Mouse (Mus musculus): ENCODE measurements around the gene Abca3. TPM values are rescaled to one million over a fixed set of nuclear protein-coding genes. Genes with fewer than 3 reads are reported as not detected.

Gene Abca3
- polyA plus RNA-seq, 1 experiment from 2014 or later, result 7.1 TPM

GRCm38 (mm10) chr17:24425905-24426304 lies 74.2 kb downstream of the Abca3 start:
- Histone ChIP-seq H3K4me2 (ENCODE audit: low read depth, low read length) (peak overlapping the region; percentile 72), H3K27me3 (ENCODE audit: insufficient read depth, low read length) (no peaks in the 10 kb centered on the region), H3K9me3 (ENCODE audit: low read length) (no peaks in the 10 kb centered on the region), H3K4me1 (ENCODE audit: insufficient read depth) (peaks cover 9% of the 10 kb centered on the region), H3K27ac (ENCODE audit: low read depth) (peak overlapping the region; percentile 87), H3K4me3 (ENCODE audit: low read depth, low read length) (peak overlapping the region; percentile 66; the same call in 1 of the 2 replicates), H3K36me3 (replicated peaks; ENCODE audit: insufficient read depth, low read length) (peaks cover 41% of the 10 kb centered on the region), H3K9ac (replicated peaks) (no peak overlapping the region)
- ATAC-seq (no peak), DNase-seq (no peak)
- TF ChIP-seq CTCF (IDR thresholded peaks at IDR 0.05; ENCODE audit: low read depth), result no peak
- no peak for TF ChIP-seq EP300 (IDR thresholded peaks at IDR 0.05; ENCODE audit: low read depth)
- WGBS (ENCODE audit: insufficient replicate concordance), result 89% methylated on average over 7 of the region's 7 CpGs

GRCm38 (mm10) chr17:24426471-24427169 lies 74.9 kb downstream of the Abca3 start, which contains the start of gene Eci1:
Gene Eci1, plus strand, starts transcription at chr17:24426641.
- Histone ChIP-seq H3K4me1 (ENCODE audit: insufficient read depth) (peaks cover 9% of the 10 kb centered on the region), H3K9me3 (ENCODE audit: low read length) (no peaks in the 10 kb centered on the region), H3K4me3 (ENCODE audit: low read depth, low read length) (peak within 1 kb of the TSS; percentile 66), H3K9ac (replicated peaks) (peak within 1 kb of the TSS; percentile 77), H3K27ac (ENCODE audit: low read depth) (peak within 1 kb of the TSS; percentile 87), H3K36me3 (replicated peaks; ENCODE audit: insufficient read depth, low read length) (peaks cover 34% of the 10 kb centered on the region), H3K4me2 (ENCODE audit: low read depth, low read length) (peak within 1 kb of the TSS; percentile 72), H3K27me3 (ENCODE audit: insufficient read depth, low read length) (no peaks in the 10 kb centered on the region)
- 4% methylated on average over 40 of the region's 48 CpGs for WGBS (ENCODE audit: insufficient replicate concordance)
- DNase-seq (peak; percentile 95), ATAC-seq (peak; percentile 97)
- TF ChIP-seq EP300 (IDR thresholded peaks at IDR 0.05; ENCODE audit: low read depth) (no peak), CTCF (IDR thresholded peaks at IDR 0.05; ENCODE audit: low read depth) (peak; percentile 1; the same call in 1 of the 2 replicates)

- peak; percentile 36 for DNase-seq
- H3K9me3 ChIP-seq (ENCODE audit: low read length), result no peaks in the 10 kb centered on the region
- peaks cover 29% of the 10 kb centered on the region for H3K36me3 ChIP-seq (replicated peaks; ENCODE audit: insufficient read depth, low read length)
- peak; percentile 22 for ATAC-seq
- H3K4me3 ChIP-seq (ENCODE audit: low read depth, low read length), result peak overlapping the region; percentile 66
- TF ChIP-seq EP300 (IDR thresholded peaks at IDR 0.05; ENCODE audit: low read depth) (no peak), CTCF (IDR thresholded peaks at IDR 0.05; ENCODE audit: low read depth) (no peak)
- H3K4me1 ChIP-seq (ENCODE audit: insufficient read depth), result peaks cover 9% of the 10 kb centered on the region
- WGBS (ENCODE audit: insufficient replicate concordance), result 4% methylated on average over 8 of the region's 8 CpGs
- H3K4me2 ChIP-seq (ENCODE audit: low read depth, low read length), result peak overlapping the region; percentile 72
- H3K9ac ChIP-seq (replicated peaks), result peak overlapping the region; percentile 77
- peak overlapping the region; percentile 87 for H3K27ac ChIP-seq (ENCODE audit: low read depth)
- H3K27me3 ChIP-seq (ENCODE audit: insufficient read depth, low read length), result no peaks in the 10 kb centered on the region
Observed at GRCm38 (mm10) chr17:24427170-24427557, 75.4 kb downstream of the Abca3 start.

GRCm38 (mm10) chr17:24429201-24429983 lies 77.6 kb downstream of the Abca3 start:
- DNase-seq (no peak), ATAC-seq (no peak)
- Histone ChIP-seq H3K27ac (ENCODE audit: low read depth) (peak overlapping the region; percentile 34), H3K4me1 (ENCODE audit: insufficient read depth) (peaks cover 9% of the 10 kb centered on the region), H3K9me3 (ENCODE audit: low read length) (no peaks in the 10 kb centered on the region), H3K27me3 (ENCODE audit: insufficient read depth, low read length) (no peaks in the 10 kb centered on the region), H3K36me3 (replicated peaks; ENCODE audit: insufficient read depth, low read length) (peaks cover 12% of the 10 kb centered on the region), H3K9ac (replicated peaks) (peak overlapping the region; percentile 6; the same call in 1 of the 2 replicates), H3K4me3 (ENCODE audit: low read depth, low read length) (no peak overlapping the region), H3K4me2 (ENCODE audit: low read depth, low read length) (no peak overlapping the region)
- TF ChIP-seq EP300 (IDR thresholded peaks at IDR 0.05; ENCODE audit: low read depth), result no peak
- TF ChIP-seq CTCF (IDR thresholded peaks at IDR 0.05; ENCODE audit: low read depth), result no peak
- 81% methylated on average over 14 of the region's 14 CpGs for WGBS (ENCODE audit: insufficient replicate concordance)

- TF ChIP-seq EP300 (IDR thresholded peaks at IDR 0.05; ENCODE audit: low read depth), result no peak
- peak; percentile 87 for TF ChIP-seq CTCF (IDR thresholded peaks at IDR 0.05; ENCODE audit: low read depth)
- Histone ChIP-seq H3K27ac (ENCODE audit: low read depth) (no peak overlapping the region), H3K4me3 (ENCODE audit: low read depth, low read length) (no peak overlapping the region), H3K4me1 (ENCODE audit: insufficient read depth) (no peaks in the 10 kb centered on the region), H3K9me3 (ENCODE audit: low read length) (no peaks in the 10 kb centered on the region), H3K9ac (replicated peaks) (no peak overlapping the region), H3K27me3 (ENCODE audit: insufficient read depth, low read length) (no peaks in the 10 kb centered on the region), H3K4me2 (ENCODE audit: low read depth, low read length) (no peak overlapping the region), H3K36me3 (replicated peaks; ENCODE audit: insufficient read depth, low read length) (peaks cover 38% of the 10 kb centered on the region)
- DNase-seq, result no peak
- ATAC-seq, result peak; percentile 63
- WGBS (ENCODE audit: insufficient replicate concordance), result 79% methylated on average over 5 of the region's 5 CpGs
Observed at GRCm38 (mm10) chr17:24437016-24437415, 85.3 kb downstream of the Abca3 start.

GRCm38 (mm10) chr17:24440377-24440776 lies 88.6 kb downstream of the Abca3 start:
- Histone ChIP-seq H3K27me3 (ENCODE audit: insufficient read depth, low read length) (no peaks in the 10 kb centered on the region), H3K4me3 (ENCODE audit: low read depth, low read length) (no peak overlapping the region), H3K9me3 (ENCODE audit: low read length) (no peaks in the 10 kb centered on the region), H3K36me3 (replicated peaks; ENCODE audit: insufficient read depth, low read length) (peaks cover 48% of the 10 kb centered on the region), H3K27ac (ENCODE audit: low read depth) (no peak overlapping the region), H3K9ac (replicated peaks) (no peak overlapping the region), H3K4me1 (ENCODE audit: insufficient read depth) (no peaks in the 10 kb centered on the region), H3K4me2 (ENCODE audit: low read depth, low read length) (no peak overlapping the region)
- ATAC-seq (no peak), DNase-seq (no peak)
- WGBS (ENCODE audit: insufficient replicate concordance), result 84% methylated on average over 8 of the region's 8 CpGs
- no peak for TF ChIP-seq CTCF (IDR thresholded peaks at IDR 0.05; ENCODE audit: low read depth)
- no peak for TF ChIP-seq EP300 (IDR thresholded peaks at IDR 0.05; ENCODE audit: low read depth)

Measured in liver, postnatal 0 days (tissue).